ENCODE assay signal across 9 mouse cellular contexts in the genomic region with DNA sequence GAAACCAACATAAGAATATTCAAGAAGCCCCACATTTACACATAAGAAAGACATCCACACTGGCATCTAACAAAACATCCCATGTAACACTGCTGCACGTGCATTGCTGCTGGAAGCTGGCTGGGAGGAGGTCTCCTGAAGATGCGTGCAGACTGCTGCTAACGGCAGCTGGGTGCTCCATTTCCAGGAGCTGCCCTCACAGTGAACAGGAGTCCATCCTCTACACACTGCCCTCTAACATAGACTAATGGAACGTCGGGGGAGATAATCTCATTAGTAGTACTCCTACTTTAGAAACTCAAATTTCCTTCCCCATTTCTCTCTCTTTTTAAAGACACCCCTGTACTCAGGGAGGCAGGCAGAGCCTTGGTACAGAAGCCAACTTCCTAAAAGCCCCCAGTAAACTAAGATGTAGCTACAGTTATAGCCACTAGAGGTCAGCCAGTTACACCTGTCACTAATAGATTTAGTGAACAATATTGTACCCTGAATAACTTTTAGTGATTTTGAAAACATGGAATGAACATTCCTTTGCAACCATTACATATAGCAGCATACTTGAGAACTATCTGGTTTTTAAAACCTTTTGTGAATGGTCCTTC.
DNase-seq lines count a peak whose midpoint lies in the region; ATAC-seq lines count a peak whose summit lies in the region.
"Had no signal": no experiment of that assay in that cellular context is flagged by ENCODE, and none has a peak within 500 bp of the region (broad histone marks: within the 10 kb centered on the region; RNA-seq: fewer than 3 reads in every experiment).

No protein-coding gene starts in this region.

- 48% methylated on average over 5 of the region's 5 CpGs for WGBS in hindbrain, embryonic 14.5 days
- WGBS in hindbrain, embryonic 13.5 days: 59% methylated on average over 5 of the region's 5 CpGs
- 58% methylated on average over 5 of the region's 5 CpGs for WGBS in forebrain, embryonic 14.5 days

- ATAC-seq in hindbrain, embryonic 14.5 days (ENCODE audit: low FRiP score): no peak; the same call in 1 of the 2 replicates
- ATAC-seq in hindbrain, embryonic 13.5 days (ENCODE audit: low FRiP score): no peak; the same call in 1 of the 2 replicates
- peak; percentile 57; the same call in 1 of the 2 replicates for ATAC-seq in forebrain, embryonic 14.5 days
- ATAC-seq in monocyte, adult 5-6 weeks (replicated peaks; ENCODE audit: insufficient number of reproducible peaks, low FRiP score, low TSS enrichment, poor library complexity, severe bottlenecking): no peak

- H3K27me3 ChIP-seq in hindbrain, embryonic 14.5 days (ENCODE audit: control insufficient read depth, insufficient read depth, low read length): no peaks in the 10 kb centered on the region
- no peaks in the 10 kb centered on the region for H3K27me3 ChIP-seq in hindbrain, embryonic 13.5 days
- no peaks in the 10 kb centered on the region for H3K27me3 ChIP-seq in forebrain, embryonic 14.5 days (replicated peaks; ENCODE audit: control insufficient read depth, insufficient read depth, low read length)

- no peak overlapping the region for H3K4me2 ChIP-seq in hindbrain, embryonic 14.5 days (replicated peaks)
- no peak overlapping the region for H3K4me2 ChIP-seq in hindbrain, embryonic 13.5 days
- no peak overlapping the region for H3K4me2 ChIP-seq in forebrain, embryonic 14.5 days (ENCODE audit: low read length)

- H3K36me3 ChIP-seq in hindbrain, embryonic 14.5 days (replicated peaks; ENCODE audit: control insufficient read depth, insufficient read depth): no peaks in the 10 kb centered on the region
- no peaks in the 10 kb centered on the region for H3K36me3 ChIP-seq in hindbrain, embryonic 13.5 days
- H3K36me3 ChIP-seq in forebrain, embryonic 14.5 days (ENCODE audit: control insufficient read depth, insufficient read depth, low read length): no peaks in the 10 kb centered on the region

- H3K4me1 ChIP-seq in hindbrain, embryonic 14.5 days (replicated peaks; ENCODE audit: control insufficient read depth, insufficient read depth, low read length): 0 out of 2 replicates have a peak, but pooled peaks cover 9% of the 10 kb centered on the region
- peaks cover 11% of the 10 kb centered on the region for H3K4me1 ChIP-seq in hindbrain, embryonic 13.5 days (replicated peaks)
- H3K4me1 ChIP-seq in forebrain, embryonic 14.5 days (ENCODE audit: control insufficient read depth, insufficient read depth, low read length): peaks cover 7% of the 10 kb centered on the region; the same call in 1 of the 2 replicates

- H3K27ac ChIP-seq in hindbrain, embryonic 14.5 days: no peak overlapping the region
- no peak overlapping the region for H3K27ac ChIP-seq in hindbrain, embryonic 13.5 days
- no peak overlapping the region for H3K27ac ChIP-seq in forebrain, embryonic 14.5 days (ENCODE audit: low read depth, low read length)

- no peaks in the 10 kb centered on the region for H3K9me3 ChIP-seq in hindbrain, embryonic 14.5 days (ENCODE audit: control insufficient read depth, low read length)
- H3K9me3 ChIP-seq in hindbrain, embryonic 13.5 days: no peaks in the 10 kb centered on the region
- H3K9me3 ChIP-seq in forebrain, embryonic 14.5 days (replicated peaks; ENCODE audit: control insufficient read depth, low read length): no peaks in the 10 kb centered on the region

- peak; percentile 63 for DNase-seq in hindbrain, embryonic 14.5 days (ENCODE audit: low spot score)
- DNase-seq in thymus, postnatal 0 days (ENCODE audit: low spot score): peak; percentile 26
- no peak for DNase-seq in thymus, adult 18-20 months
- DNase-seq in forebrain, embryonic 14.5 days (ENCODE audit: low spot score): peak; percentile 64
- no peak for DNase-seq in cerebellum, adult 8-10 months
- no peak for DNase-seq in layer of hippocampus, adult 9-11 months
- DNase-seq: heart, adult 11 months had no signal

- no peak overlapping the region for H3K9ac ChIP-seq in hindbrain, embryonic 14.5 days
- H3K9ac ChIP-seq in hindbrain, embryonic 13.5 days: no peak overlapping the region
- H3K9ac ChIP-seq in forebrain, embryonic 14.5 days (ENCODE audit: low read length): no peak overlapping the region

- no peak overlapping the region for H3K4me3 ChIP-seq in hindbrain, embryonic 14.5 days (replicated peaks; ENCODE audit: low read length)
- no peak overlapping the region for H3K4me3 ChIP-seq in hindbrain, embryonic 13.5 days
- no peak overlapping the region for H3K4me3 ChIP-seq in forebrain, embryonic 14.5 days (ENCODE audit: low read depth, low read length)

Comparison
In these comparisons a context has a peak if more than half of its experiments do, and no peak if none do; other contexts are left out.
1. DNase-seq: peak in hindbrain, embryonic 14.5 days (single experiment), thymus, postnatal 0 days (single experiment) and forebrain, embryonic 14.5 days (single experiment); none in thymus, adult 18-20 months (0 of 2), cerebellum, adult 8-10 months (single experiment) and layer of hippocampus, adult 9-11 months (single experiment).